Mouse (Mus musculus) adipocyte (in vitro differentiated cells): ENCODE results near the gene Bicra.

Experiments used
- DNase-seq: peaks from one replicate; pipeline ENCODE4 v3.0.0-alpha.2; 2016; ENCODE audit warnings: low spot score

The Bicra gene

DNA sequence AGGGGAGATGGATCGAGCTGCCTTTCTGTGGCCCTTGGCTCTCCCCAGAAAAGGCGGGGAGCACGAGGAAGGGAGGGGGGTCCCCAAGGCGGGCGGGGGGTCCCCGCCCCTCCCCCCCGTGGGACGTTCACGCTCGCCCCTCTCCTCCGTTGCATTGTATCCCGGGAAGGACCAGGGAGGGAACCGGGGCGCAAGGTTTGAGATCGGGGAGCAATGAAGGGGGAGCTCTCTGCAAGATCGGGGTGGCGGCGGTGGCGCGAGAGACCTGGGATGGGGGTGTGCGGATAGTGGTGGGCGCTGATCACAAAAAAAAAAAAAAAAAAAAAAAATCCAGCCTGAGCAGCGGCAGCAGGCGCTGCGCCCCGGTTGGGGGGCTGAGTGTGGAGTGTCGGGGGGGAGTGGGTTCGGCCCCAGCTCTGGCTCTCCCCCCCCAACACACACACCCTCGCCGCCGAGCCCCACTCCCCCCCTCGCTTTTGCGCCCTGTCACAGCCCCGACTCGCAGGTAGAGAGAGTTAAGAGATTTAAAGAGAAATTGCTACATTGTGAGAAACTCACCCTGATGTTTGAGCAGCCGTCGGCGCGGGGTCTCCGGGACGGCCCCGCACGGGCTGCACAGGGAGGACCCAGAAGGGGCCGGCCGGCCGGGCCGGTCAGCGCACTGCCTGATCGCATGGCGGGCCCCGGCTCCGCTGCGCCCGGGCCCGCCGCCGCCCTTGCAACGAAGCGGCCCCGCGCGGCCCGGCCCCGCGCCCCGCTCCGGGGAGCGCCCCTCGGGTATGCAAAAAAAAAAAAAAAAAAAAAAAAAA, at the start of gene Bicra:
Gene Bicra (minus strand): TSS at position 584 of the 809 bp plus-strand sequence.
- peak; percentile 75 for DNase-seq

DNA sequence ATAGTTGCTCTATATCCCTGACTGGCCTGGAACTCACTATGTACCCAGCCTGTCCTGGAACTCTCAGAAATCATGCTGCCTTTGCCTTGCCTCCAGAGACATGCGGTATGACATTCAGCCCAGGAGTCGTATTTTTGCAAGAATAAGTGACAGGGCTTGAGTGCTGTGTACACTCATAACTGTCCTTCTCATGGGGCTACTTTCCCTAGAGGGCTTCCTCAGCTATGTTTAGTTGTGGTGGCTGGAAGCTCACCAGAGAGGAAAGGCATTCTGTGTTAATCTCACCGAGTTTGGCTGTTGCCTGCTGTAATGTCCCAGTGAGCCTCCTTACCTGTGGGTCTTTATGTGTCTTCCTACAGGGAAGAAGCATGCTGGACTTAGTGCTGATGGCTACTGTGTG, 46.9 kb upstream of the Bicra start:
- no peak for DNase-seq

DNA sequence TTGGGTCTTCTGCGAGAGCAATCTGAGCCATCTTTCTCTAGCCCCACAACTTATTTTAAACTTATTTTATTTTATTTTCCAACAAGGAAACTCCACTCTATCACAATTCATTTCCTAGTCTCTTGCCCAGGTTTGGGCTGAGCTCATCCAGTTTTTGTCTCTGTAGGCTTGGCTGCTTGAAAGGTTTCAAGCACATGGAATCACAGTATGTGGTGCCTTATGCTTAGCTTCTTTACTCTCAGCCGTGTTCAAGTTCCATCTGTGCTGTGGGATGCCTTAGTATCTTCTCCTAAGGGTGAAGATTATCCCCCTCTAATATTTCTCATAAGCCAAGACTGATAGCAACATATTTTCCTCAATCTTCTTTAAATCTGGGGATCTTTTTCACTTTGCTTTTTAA, 39.9 kb upstream of the Bicra start:
- no peak for DNase-seq

DNA sequence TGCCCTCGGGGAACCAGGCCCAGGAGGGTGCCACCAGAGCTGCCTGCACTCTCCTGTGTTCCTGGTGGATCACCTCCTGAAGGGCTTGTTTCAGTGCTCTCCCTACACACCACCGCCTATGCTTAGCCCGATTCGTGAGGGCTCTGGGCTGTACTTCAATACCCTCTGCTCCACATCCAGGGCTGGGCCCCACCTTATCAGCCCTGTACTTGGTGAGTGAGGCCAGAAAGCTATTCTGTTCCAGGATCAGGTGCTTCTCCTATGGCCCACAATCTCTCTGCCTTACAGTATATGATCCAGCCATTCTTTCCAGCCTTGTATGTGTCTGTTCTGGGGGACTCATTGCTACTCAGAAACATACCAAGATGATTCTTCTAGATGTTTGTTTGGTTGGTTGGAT, 35.6 kb upstream of the Bicra start:
- no peak for DNase-seq

DNA sequence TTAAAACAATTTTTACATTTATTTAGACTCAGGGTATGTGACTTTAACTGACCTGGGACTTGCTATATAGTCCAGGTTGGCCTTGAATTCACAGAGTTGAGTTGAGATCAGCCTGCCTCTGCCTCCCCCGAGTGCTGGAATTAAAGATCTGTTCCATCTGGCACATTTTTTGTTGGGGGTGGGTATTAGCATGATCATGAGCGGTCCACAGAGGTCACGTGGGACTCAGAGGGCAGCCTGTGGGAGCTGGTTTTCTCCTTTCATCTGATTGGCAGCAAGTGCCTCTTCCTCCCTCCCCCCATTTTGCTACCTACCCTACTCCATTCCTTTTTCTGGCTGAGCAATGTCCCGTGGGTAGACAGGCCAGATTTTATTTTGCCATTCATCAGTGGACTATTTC, 32.9 kb upstream of the Bicra start:
- no peak for DNase-seq

DNA sequence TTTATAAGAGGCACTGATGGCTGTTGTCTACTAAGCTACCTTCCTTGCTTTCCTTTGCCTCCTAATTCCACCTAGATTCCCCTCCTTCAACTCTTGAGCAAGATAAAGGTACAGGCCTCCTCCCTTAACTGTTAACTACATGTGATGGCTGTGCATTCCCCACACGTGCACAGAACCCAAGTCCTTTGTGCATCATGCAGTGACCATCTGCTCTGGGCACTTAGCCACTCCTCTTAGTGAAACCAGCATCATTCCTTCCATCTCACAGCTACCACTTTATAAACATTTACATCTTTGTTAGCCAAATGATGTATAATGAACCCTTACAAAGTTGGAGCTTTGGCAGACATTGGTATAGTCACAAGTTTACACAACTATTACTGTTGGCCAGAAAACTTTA, 32.2 kb upstream of the Bicra start:
- DNase-seq: no peak

DNA sequence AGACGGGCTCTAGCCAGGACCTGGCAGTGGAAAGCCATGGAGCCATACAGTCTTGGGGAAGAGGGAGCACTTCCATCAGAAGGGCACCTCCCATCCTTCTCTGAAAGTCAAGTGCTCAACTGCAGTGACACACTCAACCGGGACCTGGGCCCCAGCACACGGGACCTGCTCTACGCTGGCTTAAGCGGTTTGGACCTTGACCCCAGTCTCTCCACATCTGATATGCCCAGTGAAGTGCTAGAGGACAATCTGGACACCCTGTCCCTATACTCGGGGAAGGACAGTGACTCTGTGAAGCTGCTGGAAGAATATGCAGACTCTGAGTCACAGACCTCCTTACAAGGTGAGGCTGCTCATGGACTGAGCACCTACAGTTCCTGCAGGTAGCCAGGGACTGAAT, 24.2 kb upstream of the Bicra start:
- no peak for DNase-seq

DNA sequence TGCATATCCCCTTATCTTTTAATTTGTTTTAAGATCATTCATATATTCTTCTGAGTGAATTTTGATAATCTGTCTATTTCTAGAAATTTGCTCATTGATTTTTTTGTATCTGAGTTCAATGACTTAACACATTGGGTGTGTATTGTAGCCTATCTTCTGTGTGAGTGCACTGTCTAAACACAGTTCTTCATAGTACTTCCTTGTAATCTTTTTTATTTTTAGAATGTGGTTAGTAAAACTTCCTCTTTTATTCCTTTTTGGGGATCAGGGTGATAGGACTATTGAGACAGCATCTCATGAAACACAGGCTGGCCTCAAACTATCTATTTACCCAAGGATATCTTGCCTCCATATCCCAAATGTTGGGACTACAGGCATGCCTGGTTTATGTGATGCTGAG, 23.1 kb upstream of the Bicra start:
- DNase-seq: no peak

DNA sequence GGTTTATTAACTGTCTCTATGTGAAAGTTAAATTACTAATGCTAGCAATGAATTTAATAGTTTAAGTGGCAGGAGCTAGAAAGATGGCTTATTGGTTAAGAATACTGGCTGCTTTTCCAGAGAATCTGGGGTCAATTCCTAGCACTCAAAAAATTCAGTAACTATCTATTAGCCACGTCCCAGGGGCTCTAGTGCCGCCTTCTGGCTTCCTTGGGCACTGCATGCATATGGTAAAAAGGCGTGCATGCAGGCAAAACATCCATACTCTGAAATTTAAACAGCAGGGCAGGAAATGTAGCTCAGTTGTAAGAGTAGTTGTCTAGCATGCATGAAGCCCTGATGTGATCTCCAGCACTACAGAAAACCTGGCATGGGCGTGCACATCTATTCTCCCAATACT, 15.8 kb upstream of the Bicra start:
- DNase-seq: no peak

DNA sequence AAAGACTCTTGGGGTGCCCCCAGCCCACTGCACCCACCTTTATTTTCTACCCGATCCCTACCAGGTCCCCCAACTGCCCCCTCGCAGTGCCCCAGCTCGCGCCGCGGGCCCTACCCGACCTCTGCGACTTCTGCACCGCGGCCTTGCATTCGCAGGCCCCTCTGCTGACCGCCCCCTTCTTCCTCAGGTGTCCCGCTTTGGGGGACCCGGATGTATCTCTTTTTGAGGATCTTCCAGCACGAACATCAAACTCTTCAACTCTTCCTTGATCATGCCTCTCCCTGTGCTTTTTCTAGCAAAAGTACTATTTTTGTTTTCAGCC, 14.3 kb upstream of the Bicra start:
- DNase-seq: no peak

DNA sequence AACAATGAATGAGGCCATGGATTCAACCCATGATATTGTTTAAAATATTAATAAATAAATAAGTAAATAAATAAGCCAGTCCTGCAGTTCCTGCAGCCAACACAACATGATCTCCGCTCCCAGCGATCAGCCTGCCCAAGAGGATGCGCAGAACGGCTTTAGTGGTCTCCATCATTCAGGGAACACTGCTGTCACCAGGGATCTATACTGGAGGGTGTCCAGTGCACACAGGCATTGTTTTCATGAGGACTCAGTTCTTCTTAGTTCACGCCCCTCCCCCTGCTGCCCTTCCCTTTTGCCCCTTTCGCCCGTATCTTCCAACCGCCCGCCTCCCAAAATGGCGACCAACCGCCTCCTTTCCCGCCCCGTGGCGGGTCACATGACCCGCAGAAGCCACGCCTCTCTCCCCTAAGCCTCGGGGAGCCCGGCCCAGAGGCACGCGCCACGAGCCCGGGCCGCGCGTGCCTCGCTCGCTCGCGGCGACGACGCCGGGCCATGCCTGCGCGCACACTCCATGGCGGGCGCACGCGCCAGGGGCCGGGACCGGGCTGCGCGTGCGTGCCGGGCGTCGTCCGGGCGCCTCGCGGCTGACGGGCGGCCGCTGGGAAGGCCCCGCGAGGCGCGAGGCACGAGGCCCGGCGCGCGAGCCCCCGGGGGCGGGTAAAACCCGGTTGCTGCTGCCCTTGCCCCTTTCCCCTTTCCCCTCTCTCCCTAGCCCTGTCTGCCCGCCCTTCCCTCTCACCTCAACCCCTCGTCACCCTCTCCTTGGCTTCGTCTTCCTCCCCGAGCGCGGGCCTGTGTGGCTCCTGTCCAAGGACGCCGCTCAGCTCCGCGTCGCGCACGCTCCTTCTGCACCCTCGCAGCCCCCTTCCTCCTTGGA, 13.7 kb upstream of the Bicra start, which contains the start of gene Zfp541:
Gene Zfp541 (plus strand): TSS at position 596 of the 880 bp plus-strand sequence.
- DNase-seq: no peak

DNA sequence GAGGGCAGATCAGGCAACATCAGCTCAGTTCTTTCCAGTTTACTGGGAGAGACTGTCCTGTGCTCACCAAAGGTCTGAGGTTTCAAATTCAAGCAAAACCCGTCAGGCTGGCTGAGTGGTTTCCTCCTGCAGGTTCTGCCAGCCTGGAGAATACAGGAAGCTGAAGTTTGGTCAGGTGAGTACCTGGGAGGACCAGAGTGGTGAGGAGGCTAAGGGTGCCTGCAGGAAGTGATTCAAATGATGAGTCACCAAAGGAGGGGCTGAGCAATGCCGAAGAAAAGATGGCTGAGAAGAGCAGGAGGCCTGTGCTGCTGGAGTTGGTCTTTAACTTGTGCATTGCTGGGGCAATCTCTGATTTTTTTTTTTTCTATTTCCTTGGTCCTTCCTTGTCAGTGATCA, 9.4 kb upstream of the Bicra start:
- no peak for DNase-seq

DNA sequence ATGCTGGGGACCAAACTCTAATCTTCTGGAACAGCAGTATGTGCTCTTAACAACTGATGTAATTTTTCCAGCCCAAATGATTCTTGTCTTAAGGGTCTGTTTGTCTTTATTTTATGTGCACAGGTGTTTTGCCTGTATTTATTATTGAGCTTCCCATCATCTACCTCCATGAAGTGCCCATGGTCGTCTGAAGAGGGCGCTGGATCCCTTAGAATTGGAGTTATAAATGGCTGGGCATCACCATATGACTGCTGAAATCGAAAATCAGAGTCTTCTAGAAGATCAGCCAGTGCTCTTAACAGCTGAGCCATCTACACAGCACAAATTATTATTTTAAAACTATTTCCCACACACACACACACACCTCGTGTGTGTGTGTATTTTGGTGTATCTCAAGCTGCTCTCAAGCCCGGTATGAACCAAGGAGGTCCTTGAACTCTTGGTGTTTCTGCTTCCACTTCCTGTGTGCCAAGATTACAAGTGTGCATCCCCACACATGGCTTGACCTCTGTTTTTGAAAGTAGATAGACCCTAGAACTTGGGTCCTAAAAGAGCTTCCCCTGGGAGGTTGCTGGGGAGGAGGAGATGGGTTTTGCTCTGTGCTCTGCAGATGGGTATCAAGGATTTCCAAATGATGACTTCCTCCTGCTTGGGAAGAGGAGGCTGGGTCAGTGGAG, 8.9 kb upstream of the Bicra start:
- peak; percentile 30 for DNase-seq

DNA sequence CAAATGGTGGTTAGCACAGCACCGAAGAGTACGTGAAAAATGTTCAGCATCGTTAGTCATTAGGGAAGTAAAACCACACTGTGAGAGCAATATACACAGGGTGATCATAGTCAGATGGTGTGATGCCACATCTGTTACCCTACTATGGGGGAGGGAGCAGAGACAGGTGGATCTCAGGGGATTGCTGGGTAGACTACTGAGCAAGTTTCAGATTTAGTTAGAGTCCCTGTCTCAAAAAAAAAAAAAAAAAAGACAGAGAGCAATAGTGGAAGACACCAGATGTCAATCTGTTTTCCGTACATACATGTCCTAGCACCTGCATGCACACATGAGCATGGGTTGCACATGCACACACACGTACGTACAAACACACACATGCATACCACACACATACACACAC, 7.9 kb upstream of the Bicra start:
- DNase-seq: no peak

DNA sequence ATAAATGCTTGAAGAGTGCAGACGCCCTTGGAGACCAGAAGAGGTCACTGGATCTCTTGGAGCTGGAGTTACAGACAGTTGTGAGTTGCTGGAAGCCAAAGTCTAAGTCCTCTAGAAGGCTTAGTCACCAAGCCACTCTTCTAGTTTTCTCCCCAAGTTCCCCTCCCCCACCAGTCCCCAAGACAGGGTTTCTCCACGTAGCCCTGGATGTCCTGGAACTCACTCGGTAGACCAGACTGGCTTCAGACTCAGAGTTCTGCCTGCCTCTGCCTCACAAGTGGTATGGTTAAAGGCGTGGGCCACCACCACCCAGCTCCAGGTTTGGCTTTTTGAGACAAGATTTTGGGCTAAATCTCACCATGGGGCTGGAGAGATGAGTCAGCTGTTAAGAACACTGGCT, 7.2 kb upstream of the Bicra start:
- DNase-seq: no peak

DNA sequence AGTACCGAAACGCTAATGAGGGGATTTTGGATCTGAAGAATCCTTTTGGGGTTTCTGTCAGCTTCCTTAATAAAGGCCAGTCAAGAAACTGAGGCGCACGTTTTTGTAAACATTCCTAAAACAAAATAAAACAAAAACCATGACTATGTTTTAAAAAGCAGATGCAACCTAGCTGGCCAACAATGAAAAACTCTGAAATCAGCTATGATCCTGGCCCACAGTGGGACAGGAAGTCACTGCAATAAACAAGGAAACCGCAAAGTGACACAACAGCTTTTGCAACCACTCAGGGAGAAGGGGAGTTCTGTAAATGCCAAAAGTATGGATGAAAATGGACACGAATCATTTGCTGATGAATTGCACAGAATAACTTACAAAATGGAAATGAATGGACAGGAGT, 5.4 kb upstream of the Bicra start:
- DNase-seq: peak; percentile 56

DNA sequence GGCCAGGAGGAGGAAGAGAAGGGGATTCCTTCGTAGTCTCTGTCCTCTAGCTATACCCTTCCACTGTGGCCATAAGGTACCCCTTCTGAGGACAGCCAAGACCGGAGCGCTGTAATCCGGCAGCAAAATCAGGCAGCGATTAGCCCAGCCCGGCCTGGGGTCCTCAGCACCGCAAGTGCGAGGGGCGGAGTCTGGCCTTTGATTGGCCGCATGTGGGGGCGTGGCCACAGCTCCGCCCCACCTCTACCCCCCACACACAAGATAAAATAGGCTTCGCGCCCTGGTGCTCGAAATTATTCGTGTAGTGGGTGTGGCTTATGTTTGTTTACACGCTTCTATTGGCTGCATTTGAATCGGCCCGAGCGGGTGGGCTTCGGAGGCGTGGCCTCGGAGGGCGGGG, 5.0 kb upstream of the Bicra start:
- peak; percentile 89 for DNase-seq

DNA sequence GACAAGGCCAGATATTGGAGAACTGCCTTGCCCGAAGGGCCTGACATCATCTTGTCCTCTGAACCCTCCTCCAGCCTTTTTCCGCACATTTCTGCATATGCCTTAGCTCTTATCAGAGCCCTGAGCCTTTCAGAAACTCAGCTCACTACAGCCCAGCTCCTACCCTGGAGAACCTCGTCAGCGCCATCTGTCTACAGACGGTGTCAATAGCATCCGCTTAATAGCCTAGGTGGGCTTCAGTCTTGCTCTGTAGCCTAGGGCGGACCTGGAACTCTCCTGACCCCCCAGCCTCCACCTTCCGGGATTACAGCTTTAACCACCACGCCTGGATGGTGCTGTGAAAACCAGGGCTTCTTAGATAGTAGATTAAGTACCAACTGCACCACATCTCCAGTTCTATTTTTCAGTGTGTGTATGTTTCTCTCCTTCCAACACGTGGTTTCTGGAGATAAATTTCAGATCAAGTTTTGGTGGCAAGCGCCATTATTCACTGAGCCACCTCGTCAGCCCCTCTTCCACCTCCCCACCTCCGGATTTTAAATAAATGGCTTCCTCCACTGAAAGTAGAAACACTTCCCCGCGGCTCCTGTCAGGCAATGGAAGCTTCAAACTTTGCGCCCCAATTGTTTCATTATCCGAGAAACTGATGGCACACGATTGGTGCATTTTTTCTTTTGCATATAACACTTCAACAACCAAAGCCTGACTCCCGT, 4.3 kb upstream of the Bicra start:
- DNase-seq: peak; percentile 75

DNA sequence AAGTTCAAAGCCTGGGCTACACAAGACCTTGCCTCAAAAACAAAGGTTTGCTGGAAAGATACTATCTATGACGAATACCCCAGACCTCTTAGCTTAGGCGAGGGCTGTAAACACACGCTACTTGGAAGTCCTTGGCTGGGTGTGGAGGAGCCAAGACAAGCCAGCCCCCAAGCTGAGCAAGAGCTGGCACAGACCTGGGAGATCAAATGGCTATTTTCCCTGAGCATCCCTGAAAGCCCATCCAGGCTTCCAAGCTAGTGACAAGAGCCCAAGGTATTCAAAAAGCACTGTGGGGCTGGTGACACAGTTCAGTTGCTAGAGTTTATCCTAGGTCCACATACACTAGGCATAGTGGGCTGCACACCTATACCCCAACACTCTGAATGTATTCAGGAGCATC, 2.9 kb upstream of the Bicra start:
- no peak for DNase-seq

DNA sequence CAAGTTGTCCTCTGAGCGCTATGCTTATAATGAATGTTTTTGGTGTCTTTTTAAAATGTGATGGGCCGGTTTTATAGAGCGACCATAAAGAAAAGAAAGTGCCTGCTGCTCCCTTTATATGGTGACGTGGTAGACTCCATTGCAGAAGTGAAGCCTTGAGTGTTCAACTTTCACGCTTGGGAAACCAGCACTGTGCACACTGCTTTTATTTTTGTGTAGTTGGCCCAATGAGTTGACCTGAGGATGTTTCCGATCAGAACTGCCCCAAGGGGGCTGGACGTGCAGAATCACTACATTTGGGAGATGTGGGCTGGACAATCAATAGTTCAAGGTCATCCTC, 1.8 kb upstream of the Bicra start:
- no peak for DNase-seq

DNA sequence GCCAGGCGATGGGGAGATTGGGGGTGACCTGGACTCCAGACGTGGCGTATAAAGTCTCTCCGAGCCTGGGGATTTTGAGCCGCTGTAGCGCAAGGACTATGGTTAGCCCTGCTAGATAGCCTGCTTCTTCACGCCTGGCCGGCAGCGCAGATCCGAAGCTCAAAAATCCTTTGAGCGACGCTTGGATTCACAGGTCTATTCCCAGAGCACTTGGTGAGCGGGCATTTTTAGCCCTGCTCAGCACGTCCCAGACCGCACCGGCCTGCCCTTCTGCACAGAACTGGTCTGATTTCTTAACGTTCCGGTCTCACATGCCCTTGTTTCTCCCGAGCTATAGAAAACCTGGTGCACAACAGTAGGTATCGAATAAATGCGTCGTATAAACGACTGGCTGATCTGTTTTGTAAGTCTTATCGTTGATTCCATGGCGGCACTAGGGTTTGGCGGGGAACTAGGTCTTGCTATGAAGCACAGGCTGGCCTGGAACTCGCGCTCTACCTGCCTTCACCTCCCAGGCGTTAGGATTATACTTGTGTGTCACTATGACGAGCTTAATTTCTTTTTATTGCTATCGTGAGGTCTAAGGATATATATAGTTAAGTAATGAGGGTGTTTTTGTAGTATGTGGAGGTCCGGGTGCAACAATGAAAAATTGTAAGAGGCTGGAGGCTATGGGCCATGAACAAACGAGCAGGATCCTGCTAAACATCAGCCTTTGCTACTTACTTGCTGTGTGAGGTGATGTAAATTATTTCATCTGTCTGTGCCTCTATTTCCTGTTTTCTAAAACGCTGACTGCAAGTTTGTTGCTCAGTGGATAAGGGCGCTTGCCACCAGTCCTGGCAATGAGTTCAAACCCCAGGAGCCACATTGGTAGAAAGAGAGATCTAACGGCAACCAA, 1.2 kb upstream of the Bicra start:
- DNase-seq: peak; percentile 32
